Mouse (Mus musculus) midbrain, embryonic 16.5 days (tissue): ENCODE measurements around the gene Capzb. TPM values are rescaled to one million over a fixed set of nuclear protein-coding genes. Genes with fewer than 3 reads are reported as not detected.
A peak's percentile ranks its signal among the peaks of the same experiment; 100 is the strongest.

Source experiments
- ATAC-seq: fragments of 200-750 bp; cut with Nextera tagmentation; 2 replicates; pipeline ENCODE4 v1.8.0; 2017; ENCODE audit warnings: moderate TSS enrichment
- H3K27ac ChIP-seq: fragments of 300-500 bp; sonication (generic); 2 replicates; pipeline ENCODE4 v1.5.1; 2014; ENCODE audit warnings: mild to moderate bottlenecking, low read length, mixed read lengths
- H3K27me3 ChIP-seq: fragments of 300-500 bp; sonication (generic); 2 replicates; pipeline ENCODE4 v1.6.1; 2014; ENCODE audit warnings: low read depth, low read length, mixed read lengths; ENCODE audit not compliant: control insufficient read depth, insufficient read depth
- H3K36me3 ChIP-seq: fragments of 300-500 bp; sonication (generic); 2 replicates; pipeline ENCODE4 v1.6.1; 2014; ENCODE audit warnings: mild to moderate bottlenecking, low read length, moderate library complexity, mixed read lengths; ENCODE audit not compliant: control insufficient read depth, insufficient read depth
- H3K4me1 ChIP-seq: fragments of 300-500 bp; sonication (generic); 2 replicates; pipeline ENCODE4 v1.6.1; 2014; ENCODE audit warnings: mild to moderate bottlenecking, low read length, mixed read lengths; ENCODE audit not compliant: control insufficient read depth, insufficient read depth
- H3K4me2 ChIP-seq: fragments of 300-500 bp; sonication (generic); 2 replicates; pipeline ENCODE4 v1.6.1; 2014; ENCODE audit warnings: mild to moderate bottlenecking, low read length, mixed read lengths
- H3K4me3 ChIP-seq: fragments of 300-500 bp; sonication (generic); 2 replicates; pipeline ENCODE4 v1.5.1; 2014; ENCODE audit warnings: low read depth, mild to moderate bottlenecking, low read length, moderate library complexity, mixed read lengths
- H3K9ac ChIP-seq: fragments of 300-500 bp; sonication (generic); 2 replicates; pipeline ENCODE4 v1.6.1; 2014; ENCODE audit warnings: low read depth, low read length, mixed read lengths
- H3K9me3 ChIP-seq: fragments of 300-500 bp; sonication (generic); replicated peaks from 2 replicates; pipeline ENCODE4 v1.6.1; 2014; ENCODE audit warnings: mild to moderate bottlenecking, low read length, mixed read lengths; ENCODE audit not compliant: control insufficient read depth, poor library complexity, severe bottlenecking
- WGBS: fragments of 180-500 bp; shearing (Covaris S2); extraction: QIAGEN DNeasy Blood & Tissue Kit; methylation state at CpG from one replicate; pipeline ENCODE4 v1.1.7; 2014; 5-methylcytosine and 5-hydroxymethylcytosine counted together
- polyA plus RNA-seq: library from polyadenylated mRNA; unstranded; fragments of >200 nt; fragmentation: Nextera tagmentation; extraction: Ambion mirVana; gene quantifications from 2 replicates; pipeline ENCODE4 v1.2.1, GENCODE M21; 2015

Capzb gene
- polyA plus RNA-seq, 1 experiment from 2014 or later: 331 TPM

- H3K9ac ChIP-seq: no peak overlapping the region
- no peak overlapping the region for H3K4me3 ChIP-seq
- WGBS: 89% methylated on average over 16 of the region's 16 CpGs
- H3K4me2 ChIP-seq: no peak overlapping the region
- 0 out of 2 replicates have a peak, but pooled peaks cover 7% of the 10 kb centered on the region for H3K36me3 ChIP-seq
- H3K4me1 ChIP-seq: peaks cover 3% of the 10 kb centered on the region
- H3K27me3 ChIP-seq: no peaks in the 10 kb centered on the region
- H3K9me3 ChIP-seq: no peaks in the 10 kb centered on the region
- no peak for ATAC-seq
- no peak overlapping the region for H3K27ac ChIP-seq
Measured at GRCm38 (mm10) chr4:139238612-139239011, 45.9 kb downstream of the Capzb start.

DNA sequence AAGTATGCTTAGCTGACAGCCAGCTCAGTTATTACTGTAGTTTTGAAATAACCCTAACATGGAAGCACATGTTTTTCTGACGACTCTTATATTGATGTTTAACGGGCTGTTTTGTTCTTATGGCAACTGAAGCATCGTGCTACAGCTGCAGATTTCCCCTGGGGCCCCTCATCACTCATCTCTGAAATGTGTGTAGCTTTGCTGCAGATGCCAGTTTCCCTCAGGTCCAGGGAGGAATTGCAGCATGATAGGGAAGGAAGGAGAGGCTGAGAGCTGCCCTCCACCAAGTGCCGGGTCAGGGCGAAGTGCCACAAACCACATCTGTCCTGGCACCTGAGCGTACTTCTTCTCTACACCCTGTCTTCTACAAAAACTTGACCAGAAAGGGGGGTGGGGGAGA, 47.6 kb downstream of the Capzb start:
- no peak for ATAC-seq
- Histone ChIP-seq H3K36me3 (0 out of 2 replicates have a peak, but pooled peaks cover 7% of the 10 kb centered on the region), H3K27me3 (no peaks in the 10 kb centered on the region), H3K4me2 (no peak overlapping the region), H3K4me3 (no peak overlapping the region), H3K4me1 (no peaks in the 10 kb centered on the region), H3K9me3 (no peaks in the 10 kb centered on the region), H3K27ac (no peak overlapping the region), H3K9ac (no peak overlapping the region)
- 86% methylated on average over 6 of the region's 6 CpGs for WGBS

GRCm38 (mm10) chr4:139241678-139242606, 49.2 kb downstream of the Capzb start:
- Histone ChIP-seq H3K36me3 (0 out of 2 replicates have a peak, but pooled peaks cover 7% of the 10 kb centered on the region), H3K27ac (no peak overlapping the region)
- 69% methylated on average over 22 of the region's 22 CpGs for WGBS

GRCm38 (mm10) chr4:139242607-139242955, 49.9 kb downstream of the Capzb start:
- H3K9me3 ChIP-seq: no peaks in the 10 kb centered on the region
- H3K9ac ChIP-seq: no peak overlapping the region
- H3K4me2 ChIP-seq: no peak overlapping the region
- H3K4me3 ChIP-seq: no peak overlapping the region
- peaks cover 11% of the 10 kb centered on the region for H3K4me1 ChIP-seq
- 0 out of 2 replicates have a peak, but pooled peaks cover 7% of the 10 kb centered on the region for H3K36me3 ChIP-seq
- no peaks in the 10 kb centered on the region for H3K27me3 ChIP-seq
- no peak for ATAC-seq
- 84% methylated on average over 7 of the region's 7 CpGs for WGBS
- H3K27ac ChIP-seq: no peak overlapping the region

More at GRCm38 (mm10) chr4:139241678-139242606, 49.2 kb downstream of the Capzb start:
- H3K9me3 ChIP-seq: no peaks in the 10 kb centered on the region
- H3K4me3 ChIP-seq: no peak overlapping the region
- ATAC-seq: no peak
- no peaks in the 10 kb centered on the region for H3K27me3 ChIP-seq
- no peak overlapping the region for H3K4me2 ChIP-seq
- no peak overlapping the region for H3K9ac ChIP-seq
- peaks cover 11% of the 10 kb centered on the region for H3K4me1 ChIP-seq

DNA sequence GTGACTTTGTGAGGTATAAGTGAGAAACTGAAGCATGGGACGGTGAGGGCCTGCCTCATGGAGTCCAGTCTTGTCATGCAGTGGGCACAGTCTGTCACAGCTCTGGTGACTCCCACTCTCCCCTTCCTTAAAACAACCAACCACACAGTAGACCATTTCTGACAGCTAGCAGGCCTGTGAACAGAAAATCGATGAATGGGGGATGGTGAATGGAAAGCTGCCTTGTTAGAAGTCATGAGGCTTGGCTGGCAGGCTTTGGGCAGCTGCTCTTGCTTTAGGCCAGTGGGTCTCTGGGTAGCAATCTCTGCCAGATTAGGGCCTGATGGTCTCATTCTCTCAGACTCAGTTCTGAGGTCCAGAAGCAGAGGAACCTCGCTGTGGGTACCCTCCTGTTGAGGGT, 51.5 kb downstream of the Capzb start:
- Histone ChIP-seq H3K9ac (no peak overlapping the region), H3K36me3 (0 out of 2 replicates have a peak, but pooled peaks cover 7% of the 10 kb centered on the region), H3K4me1 (peaks cover 11% of the 10 kb centered on the region), H3K4me2 (no peak overlapping the region), H3K27ac (no peak overlapping the region), H3K27me3 (no peaks in the 10 kb centered on the region), H3K9me3 (no peaks in the 10 kb centered on the region), H3K4me3 (no peak overlapping the region)
- ATAC-seq: no peak
- WGBS: 83% methylated on average over 3 of the region's 3 CpGs

GRCm38 (mm10) chr4:139244766-139245165, 52.1 kb downstream of the Capzb start:
- Histone ChIP-seq H3K4me1 (peaks cover 11% of the 10 kb centered on the region), H3K36me3 (0 out of 2 replicates have a peak, but pooled peaks cover 4% of the 10 kb centered on the region)
- 83% methylated on average over 6 of the region's 6 CpGs for WGBS

GRCm38 (mm10) chr4:139245534-139245933, 52.8 kb downstream of the Capzb start:
- 95% methylated on average over 2 of the region's 2 CpGs for WGBS
- Histone ChIP-seq H3K4me1 (peaks cover 11% of the 10 kb centered on the region), H3K27me3 (no peaks in the 10 kb centered on the region), H3K36me3 (0 out of 2 replicates have a peak, but pooled peaks cover 2% of the 10 kb centered on the region), H3K4me3 (no peak overlapping the region), H3K9me3 (no peaks in the 10 kb centered on the region), H3K27ac (no peak overlapping the region), H3K9ac (no peak overlapping the region), H3K4me2 (no peak overlapping the region)
- ATAC-seq: no peak

More at GRCm38 (mm10) chr4:139244766-139245165, 52.1 kb downstream of the Capzb start:
- H3K9ac ChIP-seq: no peak overlapping the region
- H3K4me3 ChIP-seq: no peak overlapping the region
- H3K27ac ChIP-seq: no peak overlapping the region
- ATAC-seq: no peak
- H3K27me3 ChIP-seq: no peaks in the 10 kb centered on the region
- no peaks in the 10 kb centered on the region for H3K9me3 ChIP-seq
- no peak overlapping the region for H3K4me2 ChIP-seq

- no peaks in the 10 kb centered on the region for H3K9me3 ChIP-seq
- 38% methylated on average over 7 of the region's 7 CpGs for WGBS
- peaks cover 14% of the 10 kb centered on the region for H3K4me1 ChIP-seq
- ATAC-seq: peak; percentile 71
- H3K27me3 ChIP-seq: no peaks in the 10 kb centered on the region
- no peak overlapping the region for H3K9ac ChIP-seq
- 0 out of 2 replicates have a peak, but pooled peaks cover under 1% of the 10 kb centered on the region for H3K36me3 ChIP-seq
- peak overlapping the region; percentile 48 for H3K27ac ChIP-seq
- H3K4me3 ChIP-seq: no peak overlapping the region
- H3K4me2 ChIP-seq: no peak overlapping the region
Measured at GRCm38 (mm10) chr4:139246130-139246877, 53.6 kb downstream of the Capzb start.
